Mouse (Mus musculus): ENCODE measurements around the gene Elof1.

- TF ChIP-seq MAFK (IDR thresholded peaks at IDR 0.05; ENCODE audit: insufficient read depth, low read depth, low read length) (no peak), HCFC1 (IDR thresholded peaks at IDR 0.05; ENCODE audit: borderline replicate concordance, insufficient read depth, low read length) (no peak)
Observed at GRCm38 (mm10) chr9:22153810-22154209, 36.8 kb upstream of the Elof1 start.

Measured in ES-E14 (cell line).